Mouse (Mus musculus) heart, postnatal 0 days (tissue): Measurements from ENCODE around the gene Rnf34.

Source experiments
- CTCF ChIP-seq: IDR thresholded peaks from 2 replicates; pipeline ENCODE4 v1.5.1; 2016; ENCODE audit warnings: antibody characterized with exemption, control low read depth, low read depth
- EP300 ChIP-seq: IDR thresholded peaks from 2 replicates; pipeline ENCODE4 v1.6.1; 2016; ENCODE audit warnings: antibody characterized with exemption, low read depth

DNA sequence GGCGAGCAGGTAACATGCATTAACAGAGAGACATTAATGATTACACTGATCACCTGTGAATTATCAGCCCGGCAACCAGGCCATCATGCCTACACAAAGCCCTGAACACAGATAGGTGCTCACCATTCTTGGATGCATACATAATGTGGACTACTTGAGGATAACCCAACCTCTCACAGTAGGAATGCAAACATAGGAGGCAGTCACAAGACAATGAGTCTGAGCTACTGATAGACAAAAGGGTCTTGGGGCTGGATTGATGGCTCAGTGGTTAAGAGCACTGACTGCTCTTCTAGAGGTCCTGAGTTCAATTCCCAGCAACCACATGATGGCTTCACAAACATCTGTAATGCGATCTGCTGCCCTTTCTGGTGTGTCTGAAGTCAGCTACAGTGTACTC is 22.8 kb downstream of the Rnf34 start:
- TF ChIP-seq CTCF (no peak), EP300 (no peak)
